15 mouse cellular contexts compared by ENCODE assay signal in the genomic region with DNA sequence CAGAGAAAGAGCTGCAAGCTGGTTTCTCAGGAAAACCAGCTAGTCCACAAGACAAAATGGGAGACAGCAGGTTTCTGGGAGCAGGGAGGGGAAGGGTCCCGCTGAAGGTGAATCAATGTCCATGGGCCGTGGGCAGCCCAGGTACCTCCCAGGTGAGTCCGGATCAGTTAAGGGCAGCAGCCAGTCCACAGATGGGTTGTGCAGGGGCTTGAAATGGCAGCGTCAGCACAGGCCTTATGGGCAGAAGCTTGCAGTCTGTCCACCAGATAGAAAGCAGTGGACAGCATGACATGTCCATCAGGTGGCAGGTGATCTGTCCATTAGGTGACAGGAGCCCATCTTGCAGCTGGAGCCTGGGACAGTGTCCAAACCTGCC. TPM values are rescaled to one million over a fixed set of nuclear protein-coding genes. Genes with fewer than 3 reads are reported as not detected.
A peak's percentile ranks its signal among the peaks of the same experiment; 100 is the strongest.
DNase-seq lines count a peak whose midpoint lies in the region; ATAC-seq lines count a peak whose summit lies in the region.
"Not testable (repeated sequence)": the region's sequence is repeated elsewhere in the genome, so short reads cannot be mapped to it uniquely, and the experiment has no call there.
"Had no signal": no experiment of that assay in that cellular context is flagged by ENCODE, and none has a peak within 500 bp of the region (broad histone marks: within the 10 kb centered on the region; RNA-seq: fewer than 3 reads in every experiment).

No protein-coding gene starts in this region.

- H3K36me3 ChIP-seq in forebrain, embryonic 13.5 days (ENCODE audit: poor library complexity, severe bottlenecking); heart, embryonic 14.5 days (ENCODE audit: control insufficient read depth, insufficient read depth, low read length); hindbrain, embryonic 15.5 days; limb, embryonic 11.5 days (ENCODE audit: control insufficient read depth, insufficient read depth, low read length); midbrain, embryonic 10.5 days; neural tube, embryonic 12.5 days: not testable (repeated sequence)

- H3K4me2 ChIP-seq in forebrain, embryonic 13.5 days: peak overlapping the region; percentile 50
- peak overlapping the region; percentile 49 for H3K4me2 ChIP-seq in heart, embryonic 14.5 days (ENCODE audit: low read length)
- peak overlapping the region; percentile 46 for H3K4me2 ChIP-seq in hindbrain, embryonic 15.5 days
- not testable (repeated sequence) for H3K4me2 ChIP-seq in limb, embryonic 11.5 days (ENCODE audit: low read depth, severe bottlenecking)
- H3K4me2 ChIP-seq in neural tube, embryonic 12.5 days (replicated peaks): peak overlapping the region; percentile 45

- H3K9me3 ChIP-seq in forebrain, embryonic 13.5 days (replicated peaks); heart, embryonic 14.5 days (ENCODE audit: control insufficient read depth, low read length); hindbrain, embryonic 15.5 days; limb, embryonic 11.5 days (ENCODE audit: control insufficient read depth, low read length); midbrain, embryonic 10.5 days (replicated peaks); neural tube, embryonic 12.5 days: not testable (repeated sequence)

- DNase-seq in adrenal gland, adult 2 months: peak; percentile 1
- peak; percentile 5 for DNase-seq in cerebellum, postnatal 14 days
- DNase-seq in limb, embryonic 11.5 days (ENCODE audit: low spot score); midbrain, embryonic 10.5 days (ENCODE audit: low spot score): not testable (repeated sequence)

- peak overlapping the region; percentile 28 for H3K4me3 ChIP-seq in forebrain, embryonic 13.5 days
- peak overlapping the region; percentile 6 to 13; a peak in 2 of 4 replicates for H3K4me3 ChIP-seq in heart, embryonic 14.5 days (ENCODE audit: control insufficient read depth in 1 of 2, insufficient read depth in 1 of 2, low read depth in 1 of 2, low read length in 2 of 2)
- H3K4me3 ChIP-seq in hindbrain, embryonic 15.5 days: peak overlapping the region; percentile 32
- H3K4me3 ChIP-seq in limb, embryonic 11.5 days (ENCODE audit: low read depth, low read length): not testable (repeated sequence)
- peak overlapping the region; percentile 36; the same call in 1 of the 2 replicates for H3K4me3 ChIP-seq in midbrain, embryonic 10.5 days
- H3K4me3 ChIP-seq in neural tube, embryonic 12.5 days: 0 out of 2 replicates have a peak overlapping the region, but pooled peaks have one; percentile 16

- H3K27me3 ChIP-seq in forebrain, embryonic 13.5 days; heart, embryonic 14.5 days (ENCODE audit: control insufficient read depth, insufficient read depth, low read length); hindbrain, embryonic 15.5 days; limb, embryonic 11.5 days (ENCODE audit: control insufficient read depth, insufficient read depth, low read length); midbrain, embryonic 10.5 days (ENCODE audit: low read depth, poor library complexity, severe bottlenecking); neural tube, embryonic 12.5 days (replicated peaks): not testable (repeated sequence)

- H3K27ac ChIP-seq in forebrain, embryonic 13.5 days; hindbrain, embryonic 15.5 days (replicated peaks); limb, embryonic 11.5 days (replicated peaks; ENCODE audit: low read depth, low read length); midbrain, embryonic 10.5 days (replicated peaks); neural tube, embryonic 12.5 days: not testable (repeated sequence)
- H3K27ac ChIP-seq in heart, embryonic 14.5 days (replicated peaks in 1 of 2; ENCODE audit: control insufficient read depth in 1 of 2, insufficient read depth in 1 of 2, low read depth in 2 of 2, low read length in 2 of 2): 0 out of 4 replicates have a peak overlapping the region, but pooled peaks of 1 of the 2 experiments have one; percentile 33

- ATAC-seq in forebrain, embryonic 13.5 days: peak; percentile 10; the same call in 1 of the 2 replicates
- ATAC-seq in heart, embryonic 14.5 days (ENCODE audit: insufficient number of reproducible peaks, insufficient read depth, low FRiP score, low read depth); hindbrain, embryonic 15.5 days (ENCODE audit: low FRiP score, low read depth): not testable (repeated sequence)
- peak; percentile 13; the same call in 1 of the 2 replicates for ATAC-seq in limb, embryonic 11.5 days (ENCODE audit: insufficient number of reproducible peaks, low FRiP score, low TSS enrichment, low read depth)
- peak; percentile 25 for ATAC-seq in neural tube, embryonic 12.5 days (ENCODE audit: low FRiP score, low read depth)

- WGBS in forebrain, embryonic 13.5 days: 69% methylated on average over 3 of the region's 4 CpGs
- WGBS in heart, embryonic 14.5 days: 21% methylated on average over 4 of the region's 4 CpGs
- WGBS in hindbrain, embryonic 15.5 days: 50% methylated on average over 3 of the region's 4 CpGs
- 76% methylated on average over 3 of the region's 4 CpGs for WGBS in limb, embryonic 11.5 days
- 70% methylated on average over 4 of the region's 4 CpGs for WGBS in midbrain, embryonic 10.5 days
- 57% methylated on average over 4 of the region's 4 CpGs for WGBS in neural tube, embryonic 12.5 days

- H3K9ac ChIP-seq in forebrain, embryonic 13.5 days: peak overlapping the region; percentile 43; the same call in 1 of the 2 replicates
- H3K9ac ChIP-seq in heart, embryonic 14.5 days (ENCODE audit: low read length); hindbrain, embryonic 15.5 days; limb, embryonic 11.5 days (ENCODE audit: low read length): not testable (repeated sequence)
- H3K9ac ChIP-seq in neural tube, embryonic 12.5 days: 0 out of 2 replicates have a peak overlapping the region, but pooled peaks have one; percentile 26

- not testable (repeated sequence) for H3K4me1 ChIP-seq in forebrain, embryonic 13.5 days; heart, embryonic 14.5 days (ENCODE audit: control insufficient read depth in 2 of 2, insufficient read depth in 2 of 2, low read length in 2 of 2); hindbrain, embryonic 15.5 days (replicated peaks); limb, embryonic 11.5 days (ENCODE audit: control insufficient read depth, insufficient read depth, low read length); midbrain, embryonic 10.5 days; neural tube, embryonic 12.5 days

RNA-seq across cellular contexts. Expression of gene Rtl8a, which starts 0.9 kb away (rescaled TPM):
- total RNA-seq in adrenal gland, adult 2 months (2021): 100 to 1,000 TPM; 168 to 176 TPM
- polyA plus RNA-seq in adrenal gland, adult 2 months (2012; rRNA removed): 308 and 401 TPM in 2 replicates
- 113 and 115 TPM in 2 replicates for polyA plus RNA-seq in forebrain, embryonic 13.5 days (2015; fragmentation: Nextera tagmentation; extraction: Ambion mirVana)
- polyA plus RNA-seq in heart, embryonic 14.5 days (2014; fragmentation: Nextera tagmentation; extraction: Ambion mirVana): 104 and 113 TPM in 2 replicates
- polyA plus RNA-seq in hindbrain, embryonic 15.5 days (2015; fragmentation: Nextera tagmentation; extraction: Ambion mirVana): 221 and 240 TPM in 2 replicates
- polyA plus RNA-seq in limb, embryonic 11.5 days (2014; fragmentation: Nextera tagmentation; extraction: Ambion mirVana): 49.5 and 52.0 TPM in 2 replicates
- 55.9 and 75.2 TPM in 2 replicates for polyA plus RNA-seq in midbrain, embryonic 10.5 days (2016; fragmentation: Nextera tagmentation; extraction: Ambion mirVana)
- 146 and 157 TPM in 2 replicates for polyA plus RNA-seq in neural tube, embryonic 12.5 days (2016; fragmentation: Nextera tagmentation; extraction: Ambion mirVana)

RNA-seq across cellular contexts. Expression of gene Rtl8b, which starts 27.6 kb away (rescaled TPM):
- total RNA-seq in adrenal gland, adult 2 months (2021): 100 to 1,000 TPM; 108 to 110 TPM
- 236 and 261 TPM in 2 replicates for polyA plus RNA-seq in adrenal gland, adult 2 months (2012; rRNA removed)
- 85.7 and 88.0 TPM in 2 replicates for polyA plus RNA-seq in forebrain, embryonic 13.5 days (2015; fragmentation: Nextera tagmentation; extraction: Ambion mirVana)
- 82.4 and 85.4 TPM in 2 replicates for polyA plus RNA-seq in heart, embryonic 14.5 days (2014; fragmentation: Nextera tagmentation; extraction: Ambion mirVana)
- 189 and 193 TPM in 2 replicates for polyA plus RNA-seq in hindbrain, embryonic 15.5 days (2015; fragmentation: Nextera tagmentation; extraction: Ambion mirVana)
- polyA plus RNA-seq in limb, embryonic 11.5 days (2014; fragmentation: Nextera tagmentation; extraction: Ambion mirVana): 49.0 and 55.8 TPM in 2 replicates
- polyA plus RNA-seq in midbrain, embryonic 10.5 days (2016; fragmentation: Nextera tagmentation; extraction: Ambion mirVana): 55.9 and 62.4 TPM in 2 replicates
- polyA plus RNA-seq in neural tube, embryonic 12.5 days (2016; fragmentation: Nextera tagmentation; extraction: Ambion mirVana): 114 and 123 TPM in 2 replicates
- total RNA-seq: CH12.LX had no signal

RNA-seq across cellular contexts. Expression of gene Gm14597, which starts 33.8 kb away (rescaled TPM):
- not detected for total RNA-seq in adrenal gland, adult 2 months (2021)
- polyA plus RNA-seq in adrenal gland, adult 2 months (2012; rRNA removed): not detected in 2 replicates
- polyA plus RNA-seq in forebrain, embryonic 13.5 days (2015; fragmentation: Nextera tagmentation; extraction: Ambion mirVana): not detected in 2 replicates
- not detected in 2 replicates for polyA plus RNA-seq in heart, embryonic 14.5 days (2014; fragmentation: Nextera tagmentation; extraction: Ambion mirVana)
- not detected in 2 replicates for polyA plus RNA-seq in hindbrain, embryonic 15.5 days (2015; fragmentation: Nextera tagmentation; extraction: Ambion mirVana)
- polyA plus RNA-seq in limb, embryonic 11.5 days (2014; fragmentation: Nextera tagmentation; extraction: Ambion mirVana): not detected in 2 replicates
- polyA plus RNA-seq in midbrain, embryonic 10.5 days (2016; fragmentation: Nextera tagmentation; extraction: Ambion mirVana): not detected in 2 replicates
- not detected in 2 replicates for polyA plus RNA-seq in neural tube, embryonic 12.5 days (2016; fragmentation: Nextera tagmentation; extraction: Ambion mirVana)
- total RNA-seq: adrenal gland, postnatal 25 days; CH12.LX; gastrocnemius, postnatal 4 days; heart, postnatal 14 days; liver, adult 2 months had no signal
- polyA plus RNA-seq: erythroblast, embryonic 14.5 days; intestine, embryonic 14.5 days; liver, adult 2 months had no signal

RNA-seq across cellular contexts. Expression of gene Rtl8c, which starts 34.8 kb away (rescaled TPM):
- 100 to 1,000 TPM; 126 to 170 TPM for total RNA-seq in adrenal gland, adult 2 months (2021)
- 81.9 and 90.6 TPM in 2 replicates for polyA plus RNA-seq in adrenal gland, adult 2 months (2012; rRNA removed)
- polyA plus RNA-seq in forebrain, embryonic 13.5 days (2015; fragmentation: Nextera tagmentation; extraction: Ambion mirVana): 89.1 and 90.2 TPM in 2 replicates
- 62.5 and 64.6 TPM in 2 replicates for polyA plus RNA-seq in heart, embryonic 14.5 days (2014; fragmentation: Nextera tagmentation; extraction: Ambion mirVana)
- 209 and 220 TPM in 2 replicates for polyA plus RNA-seq in hindbrain, embryonic 15.5 days (2015; fragmentation: Nextera tagmentation; extraction: Ambion mirVana)
- polyA plus RNA-seq in limb, embryonic 11.5 days (2014; fragmentation: Nextera tagmentation; extraction: Ambion mirVana): 18.9 and 19.3 TPM in 2 replicates
- polyA plus RNA-seq in midbrain, embryonic 10.5 days (2016; fragmentation: Nextera tagmentation; extraction: Ambion mirVana): 30.3 and 45.8 TPM in 2 replicates
- polyA plus RNA-seq in neural tube, embryonic 12.5 days (2016; fragmentation: Nextera tagmentation; extraction: Ambion mirVana): 111 and 113 TPM in 2 replicates
- total RNA-seq: liver, adult 2 months had no signal
- polyA plus RNA-seq: erythroblast, embryonic 14.5 days had no signal
